Mouse (Mus musculus) gastrocnemius, adult 2 months (tissue): ENCODE results near the gene H2afx. TPM values are rescaled to one million over a fixed set of nuclear protein-coding genes. Genes with fewer than 3 reads are reported as not detected.
A peak's percentile ranks its signal among the peaks of the same experiment; 100 is the strongest.
"Not testable (repeated sequence)": the region's sequence is repeated elsewhere in the genome, so short reads cannot be mapped to it uniquely, and the experiment has no call there.

ENCODE experiments used
- DNase-seq: peaks from one replicate; pipeline ENCODE4 v3.0.0; 2022
- H3K27ac ChIP-seq: fragments of 200-600 bp; 2 replicates; pipeline ENCODE4 v1.8.1; 2022; ENCODE audit warnings: mild to moderate bottlenecking
- H3K4me3 ChIP-seq: fragments of 200-600 bp; 2 replicates; pipeline ENCODE4 v1.8.1; 2022; ENCODE audit warnings: mild to moderate bottlenecking, moderate library complexity
- CTCF ChIP-seq: fragments of 200-600 bp; IDR thresholded peaks from 2 replicates; pipeline ENCODE4 v1.8.1; 2022; ENCODE audit warnings: antibody characterized with exemption, mild to moderate bottlenecking, moderate library complexity
- intact Hi-C: fragments of 180-260 bp; cut with DNase I; formaldehyde crosslinking; loops from one replicate; pipeline ENCODE4 v1.15.1; 2025
- total RNA-seq, 2 experiments: library from RNA; stranded (reverse); gene quantifications; 2 replicates each; pipeline ENCODE4 v1.2.3; 2021

Gene H2afx
- total RNA-seq, 2 experiments from 2014 or later: 8.4 to 8.7 TPM

DNA sequence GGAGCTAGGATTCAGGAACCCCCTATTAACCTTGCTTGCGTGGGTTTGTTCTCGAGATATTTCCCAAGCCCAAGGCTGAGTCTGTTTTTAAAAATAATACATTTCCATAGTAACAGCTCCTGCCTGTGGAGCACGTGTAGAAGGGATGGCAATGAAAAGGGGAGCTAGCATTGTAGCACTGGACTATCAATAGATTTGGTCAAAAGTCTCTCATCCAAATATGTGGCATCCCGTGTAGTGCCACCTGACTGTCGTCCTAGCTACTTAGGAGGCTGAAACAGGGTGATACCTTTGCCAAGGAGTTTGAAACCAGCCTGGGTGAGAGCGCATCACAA is 13.7 kb upstream of the H2afx start:
- DNase-seq: no peak
- peak overlapping the region; percentile 93 for H3K27ac ChIP-seq
- intact Hi-C loops: loop anchor here (1.0 kb wide), 1 partner anchor 14 kb away; the partner anchor contains the start of gene H2afx
- H3K4me3 ChIP-seq: peak overlapping the region; percentile 100
- TF ChIP-seq CTCF: no peak

- H3K27ac ChIP-seq, DNase-seq, H3K4me3 ChIP-seq, intact Hi-C loops: not testable (repeated sequence)
- 0 out of 2 replicates have a peak, but pooled peaks have one; percentile 9 for TF ChIP-seq CTCF
These were observed 10.8 kb upstream of the H2afx start for GRCm38 (mm10) chr9:44323656-44324055.

GRCm38 (mm10) chr9:44324147-44324546 is 10.3 kb upstream of the H2afx start:
- TF ChIP-seq CTCF: no peak
- intact Hi-C loops: no loop called here
- Histone ChIP-seq H3K4me3 (no peak overlapping the region), H3K27ac (no peak overlapping the region)
- no peak for DNase-seq

GRCm38 (mm10) chr9:44325032-44325767 is 9.3 kb upstream of the H2afx start:
- intact Hi-C loops, DNase-seq: not testable (repeated sequence)
- Histone ChIP-seq H3K27ac (peak overlapping the region; percentile 95), H3K4me3 (peak overlapping the region; percentile 88; the same call in 1 of the 2 replicates)

GRCm38 (mm10) chr9:44325768-44326370 is 8.6 kb upstream of the H2afx start, which contains the start of gene Dpagt1:
TSS of gene Dpagt1 (plus strand) at chr9:44326019.
- DNase-seq: no peak
- Histone ChIP-seq H3K4me3 (peak within 1 kb of the TSS; percentile 88), H3K27ac (peak within 1 kb of the TSS; percentile 95)
- TF ChIP-seq CTCF: no peak
- intact Hi-C loops: no loop called here

- DNase-seq: peak; percentile 90
- TF ChIP-seq CTCF: no peak
- intact Hi-C loops: no loop called here
- Histone ChIP-seq H3K4me3 (peak overlapping the region; percentile 88), H3K27ac (peak overlapping the region; percentile 95)
These were observed 8.0 kb upstream of the H2afx start for GRCm38 (mm10) chr9:44326371-44327063.

- TF ChIP-seq CTCF: no peak
- Histone ChIP-seq H3K4me3 (peak overlapping the region; percentile 88), H3K27ac (peak overlapping the region; percentile 95)
- intact Hi-C loops: no loop called here
- DNase-seq: peak; percentile 49
These were observed 7.3 kb upstream of the H2afx start for GRCm38 (mm10) chr9:44327064-44327711.

DNA sequence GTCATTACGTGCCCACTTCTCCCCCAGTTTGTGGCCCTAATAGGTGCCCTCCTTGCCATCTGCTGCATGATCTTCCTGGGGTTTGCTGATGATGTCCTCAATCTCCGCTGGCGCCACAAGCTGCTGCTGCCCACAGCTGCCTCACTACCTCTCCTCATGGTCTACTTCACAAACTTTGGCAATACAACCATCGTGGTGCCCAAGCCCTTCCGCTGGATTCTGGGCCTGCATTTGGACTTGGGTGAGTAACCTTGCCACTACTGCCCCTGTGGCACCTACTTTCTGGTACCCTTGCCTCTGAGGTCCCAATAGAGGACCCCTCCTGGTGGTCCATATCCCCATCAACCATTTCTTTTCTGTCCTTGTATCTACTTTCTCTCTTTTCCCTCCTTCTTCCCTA is 6.6 kb upstream of the H2afx start:
- H3K4me3 ChIP-seq: peak overlapping the region; percentile 88
- intact Hi-C loops: no loop called here
- TF ChIP-seq CTCF: no peak
- peak overlapping the region; percentile 95 for H3K27ac ChIP-seq
- no peak for DNase-seq

GRCm38 (mm10) chr9:44330736-44331135 is 3.8 kb upstream of the H2afx start:
- intact Hi-C loops: no loop called here
- Histone ChIP-seq H3K27ac (no peak overlapping the region), H3K4me3 (no peak overlapping the region)
- no peak for TF ChIP-seq CTCF
- DNase-seq: no peak

DNA sequence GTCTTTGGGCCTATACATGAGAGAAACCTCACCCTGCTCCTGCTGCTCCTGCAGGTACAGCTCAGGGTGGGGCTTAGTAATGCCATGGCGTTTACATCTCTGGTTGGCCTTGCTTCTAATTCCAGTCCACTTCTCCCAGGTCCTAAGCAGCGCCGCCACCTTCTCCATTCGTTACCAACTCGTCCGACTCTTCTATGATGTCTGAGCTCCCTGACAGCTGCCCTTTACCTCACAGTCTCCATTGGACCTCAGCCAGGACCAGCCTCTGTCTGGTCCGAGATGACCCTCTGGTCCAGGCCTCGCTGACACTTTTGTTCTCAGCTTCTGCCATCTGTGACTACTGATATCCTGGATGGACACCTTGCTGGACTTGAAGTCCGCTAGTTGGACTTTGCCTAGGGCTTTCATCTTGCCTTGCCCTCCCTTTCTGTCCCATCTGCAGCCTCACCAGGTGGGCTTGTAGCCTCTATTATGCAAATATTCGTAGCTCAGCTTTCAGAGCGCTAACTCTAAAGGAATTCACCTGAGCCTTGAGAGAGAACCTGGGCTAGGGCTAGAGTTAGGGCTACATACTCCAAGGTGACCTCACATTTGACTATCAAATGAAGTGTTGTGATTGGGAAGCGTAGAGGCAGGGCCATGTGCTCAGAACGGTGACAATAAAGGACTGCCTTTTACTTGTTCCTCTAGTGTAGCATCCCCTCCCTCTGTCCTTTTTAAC is 1.4 kb upstream of the H2afx start:
- intact Hi-C loops: no loop called here
- DNase-seq: no peak
- H3K4me3 ChIP-seq: no peak overlapping the region
- no peak overlapping the region for H3K27ac ChIP-seq
- TF ChIP-seq CTCF: no peak

GRCm38 (mm10) chr9:44335331-44336092 is 1.0 kb downstream of the H2afx start:
- Histone ChIP-seq H3K27ac (peak overlapping the region; percentile 95), H3K4me3 (peak overlapping the region; percentile 75)
- TF ChIP-seq CTCF: no peak
- DNase-seq: peak; percentile 47
- intact Hi-C loops: no loop called here

GRCm38 (mm10) chr9:44336093-44336406 is 1.6 kb downstream of the H2afx start:
- no peak for TF ChIP-seq CTCF
- DNase-seq: no peak
- Histone ChIP-seq H3K27ac (peak overlapping the region; percentile 95), H3K4me3 (peak overlapping the region; percentile 75)
- intact Hi-C loops: no loop called here

DNA sequence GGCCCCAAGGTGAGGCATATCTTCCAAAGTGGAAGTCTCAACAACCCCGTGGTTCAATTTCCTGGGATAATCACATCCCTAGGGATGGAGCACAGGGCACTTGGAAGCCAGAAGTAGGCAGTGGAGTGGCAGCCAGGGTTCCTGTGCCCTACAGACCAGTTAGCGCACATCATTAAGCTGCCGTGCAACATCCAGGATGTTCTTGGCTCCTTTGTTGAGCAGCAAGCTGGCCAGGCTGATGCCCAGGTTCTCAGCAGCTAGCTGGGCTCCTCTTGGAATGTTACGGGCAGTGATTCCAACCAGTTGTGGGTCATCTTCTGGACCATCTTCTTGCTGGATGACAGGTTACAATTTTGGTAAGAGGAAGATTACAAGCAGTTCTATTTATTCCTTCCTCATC is 2.0 kb downstream of the H2afx start:
- intact Hi-C loops, H3K27ac ChIP-seq, DNase-seq, H3K4me3 ChIP-seq: not testable (repeated sequence)
